Mouse (Mus musculus): ENCODE results near the gene Dip2b. TPM values are rescaled to one million over a fixed set of nuclear protein-coding genes. Genes with fewer than 3 reads are reported as not detected.

Gene Dip2b
- 5.0 and 6.0 TPM in 2 replicates for polyA plus RNA-seq (2015; fragmentation: Nextera tagmentation; extraction: Ambion mirVana)

DNA sequence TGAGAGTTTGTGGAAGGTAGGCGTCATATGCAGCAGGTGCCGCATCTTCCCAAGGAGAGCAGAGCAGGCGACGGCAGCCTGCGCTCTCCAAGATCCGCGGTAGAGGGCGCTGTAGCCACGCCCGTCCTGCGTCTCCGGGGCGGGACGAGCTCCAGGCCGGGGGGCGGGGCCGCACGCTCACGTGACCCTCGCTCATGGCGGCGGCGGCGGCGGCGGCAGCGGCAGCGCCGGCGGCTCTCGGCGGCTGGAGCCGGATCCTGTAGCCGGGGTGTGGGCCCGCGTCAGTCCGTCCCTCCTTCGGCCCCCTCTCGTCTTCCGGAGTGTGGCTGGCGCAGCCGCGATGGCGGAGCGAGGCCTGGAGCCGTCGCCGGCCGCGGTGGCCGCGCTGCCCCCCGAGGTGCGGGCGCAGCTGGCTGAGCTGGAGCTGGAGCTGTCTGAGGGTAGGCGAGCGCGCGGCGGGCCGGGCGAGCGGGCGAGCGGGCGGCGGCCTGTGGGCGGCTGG is at the start of gene Dip2b:
TSS of gene Dip2b (plus strand) at position 195 of the 502 bp plus-strand sequence.

DNA sequence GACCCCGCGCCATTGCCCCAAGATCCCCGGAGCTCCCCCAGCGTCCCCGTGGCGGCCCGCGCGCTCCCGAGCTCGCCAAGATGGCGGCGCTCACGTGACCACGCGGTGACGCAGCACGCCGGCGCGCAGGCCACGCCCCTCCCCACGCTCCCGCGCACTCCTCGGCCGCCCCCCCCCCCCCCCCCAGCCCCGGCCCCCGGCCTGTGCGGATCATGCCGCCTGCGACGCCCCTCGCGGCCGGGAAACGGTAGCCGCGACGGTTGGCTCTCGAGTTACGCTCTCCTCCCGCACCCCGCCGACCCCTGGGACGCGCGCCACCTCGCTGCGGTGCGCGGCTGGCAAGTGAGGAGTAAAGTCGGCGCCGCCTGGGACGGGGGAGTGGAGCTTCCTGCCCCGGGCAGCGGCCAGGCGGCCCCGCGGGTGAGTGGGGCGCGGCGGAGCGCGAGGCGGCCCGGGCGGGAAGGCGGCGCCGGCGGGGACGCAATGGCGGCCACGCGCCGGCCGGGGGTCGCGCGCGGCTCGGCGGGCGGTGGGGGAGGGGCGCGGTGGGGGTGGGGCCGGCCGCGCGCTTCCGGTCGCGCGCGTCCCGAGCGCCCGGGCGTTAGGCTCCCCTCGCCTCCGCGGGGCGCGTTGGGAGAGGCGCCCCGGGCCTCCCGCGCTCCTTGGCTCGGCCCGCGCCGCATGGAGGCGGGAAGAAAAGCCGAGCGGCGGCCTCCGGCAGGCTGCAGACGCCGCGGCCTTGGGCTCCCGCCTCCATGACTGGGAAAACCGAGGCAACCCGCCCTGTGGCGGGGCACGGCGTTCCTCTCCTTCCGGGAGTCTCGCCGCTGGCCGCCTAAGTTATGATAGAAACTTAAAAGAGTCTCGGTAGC is 189.4 kb downstream of the Dip2b start, which contains the start of gene Atf1:
TSS of gene Atf1 (plus strand) at position 157 of the 872 bp plus-strand sequence.

Other genes with a start within 250 kb of the Dip2b start
- 35.0 and 35.3 TPM in 2 replicates for gene Lima1, start 163.2 kb upstream of the Dip2b start, polyA plus RNA-seq (2015; fragmentation: Nextera tagmentation; extraction: Ambion mirVana)
- gene Fam186a, start 71.6 kb upstream of the Dip2b start, polyA plus RNA-seq (2015; fragmentation: Nextera tagmentation; extraction: Ambion mirVana), result 0.02 and 0.10 TPM in 2 replicates
- gene Larp4, start 68.6 kb upstream of the Dip2b start, polyA plus RNA-seq (2015; fragmentation: Nextera tagmentation; extraction: Ambion mirVana), result 21.5 and 24.7 TPM in 2 replicates
- 37.7 and 41.9 TPM in 2 replicates for gene Atf1, start 189.2 kb downstream of the Dip2b start, polyA plus RNA-seq (2015; fragmentation: Nextera tagmentation; extraction: Ambion mirVana)
- gene Tmprss12, start 242.2 kb downstream of the Dip2b start, polyA plus RNA-seq (2015; fragmentation: Nextera tagmentation; extraction: Ambion mirVana), result not detected in 2 replicates